Mouse (Mus musculus): ENCODE results near the gene Wdr81.

- TF ChIP-seq CTCF (IDR thresholded peaks at IDR 0.05; ENCODE audit: extremely low read depth, insufficient read depth, low read length) (0 out of 2 replicates have a peak, but pooled peaks have one; percentile 3), POLR2A (IDR thresholded peaks at IDR 0.05; ENCODE audit: extremely low read depth, insufficient read depth, low read length) (no peak)
These were observed 12.4 kb upstream of the Wdr81 start for GRCm38 (mm10) chr11:75466731-75467505.

All from cortical plate, adult 2 months (tissue).